Mouse (Mus musculus): ENCODE data around the gene Hmga1. TPM values are rescaled to one million over a fixed set of nuclear protein-coding genes. Genes with fewer than 3 reads are reported as not detected.

Gene Hmga1
- polyA plus RNA-seq, 1 experiment, result 10.2 TPM

DNA sequence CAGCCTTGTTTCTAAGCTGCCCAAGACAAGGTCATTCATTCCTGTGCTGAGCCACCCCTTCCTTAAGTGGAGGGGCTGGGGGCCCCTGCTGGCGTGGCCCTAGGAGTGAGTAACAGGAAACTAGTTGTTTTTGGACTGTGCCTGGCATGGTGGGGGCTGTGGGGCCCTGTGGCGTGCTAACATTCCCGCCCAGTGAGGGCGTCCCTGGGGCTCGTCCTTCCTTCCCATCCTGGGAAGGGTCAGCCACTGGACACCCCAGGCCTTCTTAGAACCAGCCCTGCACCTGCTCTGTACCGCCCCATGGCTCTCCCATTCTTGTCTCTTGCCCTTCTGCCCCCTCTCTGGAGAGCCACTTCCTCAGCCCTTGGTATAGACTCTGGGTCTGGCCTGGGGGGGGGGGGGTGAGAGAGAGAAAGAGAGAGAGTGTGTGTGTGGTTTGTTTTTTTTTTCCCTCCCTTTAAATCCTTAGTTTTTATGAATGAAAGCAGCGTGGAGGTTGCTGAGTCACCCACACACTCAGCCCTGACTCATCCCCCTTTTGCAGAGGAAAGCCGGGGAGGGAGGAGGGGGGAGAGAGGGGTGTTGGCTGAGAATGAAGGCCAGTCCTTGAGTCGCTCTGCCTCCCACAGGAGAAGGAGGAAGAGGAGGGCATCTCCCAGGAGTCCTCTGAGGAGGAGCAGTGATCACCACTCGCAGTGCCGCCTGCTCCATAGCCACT is 5.7 kb downstream of the Hmga1 start:
- Histone ChIP-seq H3K4me3 (ENCODE audit: insufficient read depth, low read depth, low read length) (no peak overlapping the region), H3K27ac (replicated peaks; ENCODE audit: low read depth, low read length) (no peak overlapping the region), H3K4me1 (ENCODE audit: control insufficient read depth, insufficient read depth, insufficient read length, low read length) (peaks cover 13% of the 10 kb centered on the region)

- H3K4me1 ChIP-seq (ENCODE audit: control insufficient read depth, insufficient read depth, insufficient read length, low read length), result peaks cover 11% of the 10 kb centered on the region
- no peak overlapping the region for H3K27ac ChIP-seq (replicated peaks; ENCODE audit: low read depth, low read length)
- H3K4me3 ChIP-seq (ENCODE audit: insufficient read depth, low read depth, low read length), result no peak overlapping the region
These were observed 7.5 kb downstream of the Hmga1 start for GRCm38 (mm10) chr17:27563771-27564244.

GRCm38 (mm10) chr17:27564391-27565162 is 8.3 kb downstream of the Hmga1 start:
- Histone ChIP-seq H3K4me1 (ENCODE audit: control insufficient read depth, insufficient read depth, insufficient read length, low read length) (peaks cover 11% of the 10 kb centered on the region), H3K27ac (replicated peaks; ENCODE audit: low read depth, low read length) (0 out of 2 replicates have a peak overlapping the region, but pooled peaks have one; percentile 1), H3K4me3 (ENCODE audit: insufficient read depth, low read depth, low read length) (peak overlapping the region; percentile 57)

DNA sequence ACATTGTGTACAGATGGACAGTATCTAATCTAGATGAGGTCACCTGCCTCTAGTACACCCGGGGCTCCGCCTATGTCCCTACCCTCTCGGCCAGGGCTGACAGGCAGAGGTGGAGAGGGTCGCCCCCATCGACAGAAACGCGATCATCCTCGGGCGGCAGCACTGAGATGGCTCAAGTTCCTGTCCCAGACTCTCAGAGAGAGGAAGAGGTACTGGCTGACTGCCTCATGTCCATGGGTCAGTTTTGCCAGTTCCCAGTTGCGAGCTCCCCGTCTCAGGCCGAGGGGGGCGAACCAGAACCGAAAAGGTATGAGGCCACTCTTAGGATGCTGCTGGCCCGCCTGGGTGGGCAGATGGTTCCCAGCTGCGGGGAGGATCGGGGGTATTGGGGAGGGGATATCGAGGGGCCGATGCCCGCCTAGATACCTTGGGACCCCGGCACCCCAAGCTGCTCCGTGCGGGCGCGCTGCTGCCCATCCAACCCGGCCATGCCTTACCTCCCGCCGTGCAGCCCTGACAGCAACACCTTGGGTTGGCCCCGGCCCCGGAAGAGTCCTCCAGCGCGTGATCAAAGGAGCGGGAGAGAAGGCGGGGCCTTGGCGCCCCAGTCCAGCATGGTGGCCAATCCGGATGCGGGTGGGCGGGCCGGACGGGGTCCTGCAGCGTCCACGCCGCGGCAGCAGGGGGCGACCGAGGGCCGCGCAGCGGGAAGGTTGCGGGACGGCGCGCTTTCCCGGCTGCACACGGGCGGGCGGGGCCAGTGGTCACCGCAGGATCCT is 9.1 kb downstream of the Hmga1 start, which contains the start of gene AI413582:
TSS of gene AI413582 (minus strand) at position 594 of the 779 bp plus-strand sequence.
- Histone ChIP-seq H3K4me3 (ENCODE audit: insufficient read depth, low read depth, low read length) (peak within 1 kb of the TSS; percentile 71), H3K27ac (replicated peaks; ENCODE audit: low read depth, low read length) (peak within 1 kb of the TSS; percentile 41; the same call in 1 of the 2 replicates), H3K4me1 (ENCODE audit: control insufficient read depth, insufficient read depth, insufficient read length, low read length) (peaks cover 11% of the 10 kb centered on the region)

- Histone ChIP-seq H3K4me3 (ENCODE audit: insufficient read depth, low read depth, low read length) (peak overlapping the region; percentile 71), H3K27ac (replicated peaks; ENCODE audit: low read depth, low read length) (peak overlapping the region; percentile 41; the same call in 1 of the 2 replicates)
These were observed 9.6 kb downstream of the Hmga1 start for GRCm38 (mm10) chr17:27565942-27566267.

GRCm38 (mm10) chr17:27568228-27568627 is 11.9 kb downstream of the Hmga1 start:
- no peak overlapping the region for H3K4me3 ChIP-seq (ENCODE audit: insufficient read depth, low read depth, low read length)
- H3K27ac ChIP-seq (replicated peaks; ENCODE audit: low read depth, low read length), result no peak overlapping the region
- H3K4me1 ChIP-seq (ENCODE audit: control insufficient read depth, insufficient read depth, insufficient read length, low read length), result peaks cover 9% of the 10 kb centered on the region

More at GRCm38 (mm10) chr17:27565942-27566267, 9.6 kb downstream of the Hmga1 start:
- peaks cover 11% of the 10 kb centered on the region for H3K4me1 ChIP-seq (ENCODE audit: control insufficient read depth, insufficient read depth, insufficient read length, low read length)

DNA sequence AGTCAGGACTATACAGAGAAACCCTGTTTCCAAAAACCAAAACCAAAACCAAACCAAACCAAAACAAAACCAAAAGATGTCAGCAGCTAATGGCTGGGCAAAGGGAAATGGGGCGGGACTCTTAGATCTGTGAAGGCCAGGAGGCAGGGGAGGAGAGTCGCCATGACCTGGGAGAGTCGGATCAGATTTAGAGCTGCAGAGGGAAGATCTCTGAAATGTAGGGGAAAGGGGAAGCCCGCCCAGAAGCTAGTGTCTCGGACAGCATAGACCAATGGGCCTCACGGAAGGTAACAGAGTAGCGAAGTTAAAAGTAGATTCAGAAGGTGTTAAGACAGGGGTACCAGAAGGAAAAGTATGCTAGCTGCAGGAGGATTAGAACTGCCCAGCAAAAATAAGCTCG is 15.0 kb downstream of the Hmga1 start:
- Histone ChIP-seq H3K27ac (replicated peaks; ENCODE audit: low read depth, low read length) (no peak overlapping the region), H3K4me3 (ENCODE audit: insufficient read depth, low read depth, low read length) (no peak overlapping the region), H3K4me1 (ENCODE audit: control insufficient read depth, insufficient read depth, insufficient read length, low read length) (no peaks in the 10 kb centered on the region)

- Histone ChIP-seq H3K27ac (replicated peaks; ENCODE audit: low read depth, low read length) (no peak overlapping the region), H3K4me1 (ENCODE audit: control insufficient read depth, insufficient read depth, insufficient read length, low read length) (no peaks in the 10 kb centered on the region), H3K4me3 (ENCODE audit: insufficient read depth, low read depth, low read length) (no peak overlapping the region)
These were observed 17.5 kb downstream of the Hmga1 start for GRCm38 (mm10) chr17:27573772-27574320.

DNA sequence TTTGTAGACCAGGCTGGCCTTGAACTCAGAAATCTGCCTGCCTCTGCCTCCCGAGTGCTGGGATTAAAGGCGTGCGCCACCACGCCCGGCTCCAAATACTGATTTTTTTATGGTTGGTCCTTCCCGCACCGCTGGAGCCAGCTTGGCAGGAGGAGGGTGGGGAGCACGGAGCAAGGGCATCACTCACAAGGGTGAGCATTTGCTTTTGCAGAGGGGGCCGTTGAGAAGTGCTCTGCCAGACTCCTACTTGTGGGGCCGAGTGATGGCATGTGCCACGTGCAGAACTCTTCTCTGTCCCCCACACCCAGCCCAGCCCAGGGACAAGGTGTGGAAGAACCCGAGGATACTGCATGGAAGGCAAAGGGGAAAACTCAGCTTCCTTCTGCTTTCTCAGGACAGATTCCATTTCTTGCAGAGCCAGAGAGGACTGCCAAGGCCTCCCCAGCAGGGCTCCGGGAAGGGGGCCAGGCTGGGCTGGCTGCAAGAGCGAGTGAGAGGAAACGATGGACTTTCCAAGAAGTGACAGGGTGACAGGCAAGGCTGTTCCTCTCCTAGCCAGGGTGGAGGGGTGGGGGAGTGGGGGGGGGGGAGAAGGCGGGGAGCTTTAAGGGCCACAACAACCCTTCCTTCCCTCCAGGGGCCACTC is 18.3 kb downstream of the Hmga1 start:
- H3K4me3 ChIP-seq (ENCODE audit: insufficient read depth, low read depth, low read length), result no peak overlapping the region
- H3K27ac ChIP-seq (replicated peaks; ENCODE audit: low read depth, low read length), result no peak overlapping the region
- no peaks in the 10 kb centered on the region for H3K4me1 ChIP-seq (ENCODE audit: control insufficient read depth, insufficient read depth, insufficient read length, low read length)

DNA sequence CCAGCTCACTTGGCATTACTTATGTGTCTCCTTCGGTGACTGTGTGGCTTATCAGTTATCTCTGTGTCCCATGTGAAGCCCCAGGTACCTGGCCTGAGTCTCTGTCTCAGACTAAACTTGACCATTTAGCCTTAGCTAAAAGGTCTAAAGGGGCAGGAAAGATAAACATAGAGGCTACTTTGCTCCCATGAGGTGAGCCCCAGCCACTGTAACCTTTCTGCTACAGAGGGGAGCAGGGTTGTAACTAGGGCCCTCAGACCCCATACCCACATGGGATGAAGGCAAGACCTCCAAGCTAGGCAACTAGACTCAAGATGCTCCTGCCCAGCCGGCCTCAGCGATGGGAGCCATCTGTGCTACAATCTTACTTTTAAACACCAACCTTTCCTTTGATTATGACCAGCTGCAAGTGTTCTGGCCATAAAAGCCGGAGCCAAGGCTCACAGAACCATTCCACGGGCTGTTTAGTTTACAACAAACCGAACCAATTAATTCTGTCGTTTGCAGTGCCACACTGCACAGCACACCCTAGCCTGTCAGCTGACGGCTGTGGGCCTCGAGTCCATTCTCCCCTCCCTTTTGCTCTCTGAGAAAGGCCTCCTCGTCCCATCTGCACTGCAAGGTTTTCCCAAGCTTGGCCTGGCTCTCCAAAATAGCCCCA is 18.9 kb downstream of the Hmga1 start:
- H3K27ac ChIP-seq (replicated peaks; ENCODE audit: low read depth, low read length), result no peak overlapping the region
- no peaks in the 10 kb centered on the region for H3K4me1 ChIP-seq (ENCODE audit: control insufficient read depth, insufficient read depth, insufficient read length, low read length)
- no peak overlapping the region for H3K4me3 ChIP-seq (ENCODE audit: insufficient read depth, low read depth, low read length)

DNA sequence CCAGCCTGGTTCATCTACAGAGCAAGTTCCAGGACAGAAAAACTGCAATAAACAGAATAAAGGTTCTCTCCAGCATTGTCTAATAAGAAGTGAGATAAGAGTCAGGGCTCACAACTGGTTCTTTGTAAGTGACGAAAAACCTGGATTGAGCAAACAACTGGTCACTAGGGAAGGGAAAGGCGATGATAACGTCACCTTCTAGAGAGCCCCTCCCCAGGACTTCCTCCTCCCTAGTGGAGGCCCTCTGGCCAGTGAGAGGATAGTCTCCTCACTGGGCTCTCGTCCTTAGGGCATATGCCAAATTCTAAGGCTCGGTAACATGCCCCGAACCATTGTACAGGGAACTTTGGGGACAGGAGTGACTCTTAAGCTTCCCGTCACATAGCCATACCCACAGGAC is 19.8 kb downstream of the Hmga1 start:
- Histone ChIP-seq H3K27ac (replicated peaks; ENCODE audit: low read depth, low read length) (no peak overlapping the region), H3K4me1 (ENCODE audit: control insufficient read depth, insufficient read depth, insufficient read length, low read length) (no peaks in the 10 kb centered on the region), H3K4me3 (ENCODE audit: insufficient read depth, low read depth, low read length) (no peak overlapping the region)

GRCm38 (mm10) chr17:27577468-27577867 is 21.2 kb downstream of the Hmga1 start:
- Histone ChIP-seq H3K27ac (replicated peaks; ENCODE audit: low read depth, low read length) (no peak overlapping the region), H3K4me1 (ENCODE audit: control insufficient read depth, insufficient read depth, insufficient read length, low read length) (no peaks in the 10 kb centered on the region), H3K4me3 (ENCODE audit: insufficient read depth, low read depth, low read length) (no peak overlapping the region)

- no peak overlapping the region for H3K27ac ChIP-seq (replicated peaks; ENCODE audit: low read depth, low read length)
- H3K4me3 ChIP-seq (ENCODE audit: insufficient read depth, low read depth, low read length), result no peak overlapping the region
- no peaks in the 10 kb centered on the region for H3K4me1 ChIP-seq (ENCODE audit: control insufficient read depth, insufficient read depth, insufficient read length, low read length)
These were observed 22.2 kb downstream of the Hmga1 start for GRCm38 (mm10) chr17:27578487-27578886.

- Histone ChIP-seq H3K4me1 (ENCODE audit: control insufficient read depth, insufficient read depth, insufficient read length, low read length) (no peaks in the 10 kb centered on the region), H3K27ac (replicated peaks; ENCODE audit: low read depth, low read length) (no peak overlapping the region), H3K4me3 (ENCODE audit: insufficient read depth, low read depth, low read length) (no peak overlapping the region)
These were observed 23.5 kb downstream of the Hmga1 start for GRCm38 (mm10) chr17:27579816-27580215.
